Mouse (Mus musculus) stomach, postnatal 0 days (tissue): ENCODE data around the gene Creld2.

ENCODE experiments used
- CTCF ChIP-seq: IDR thresholded peaks from 2 replicates; pipeline ENCODE4 v1.5.1; 2016; ENCODE audit warnings: antibody characterized with exemption, low read depth, mild to moderate bottlenecking, moderate library complexity
- EP300 ChIP-seq: optimal IDR thresholded peaks from 2 replicates; pipeline ENCODE3; 2016; ENCODE audit warnings: antibody characterized with exemption

DNA sequence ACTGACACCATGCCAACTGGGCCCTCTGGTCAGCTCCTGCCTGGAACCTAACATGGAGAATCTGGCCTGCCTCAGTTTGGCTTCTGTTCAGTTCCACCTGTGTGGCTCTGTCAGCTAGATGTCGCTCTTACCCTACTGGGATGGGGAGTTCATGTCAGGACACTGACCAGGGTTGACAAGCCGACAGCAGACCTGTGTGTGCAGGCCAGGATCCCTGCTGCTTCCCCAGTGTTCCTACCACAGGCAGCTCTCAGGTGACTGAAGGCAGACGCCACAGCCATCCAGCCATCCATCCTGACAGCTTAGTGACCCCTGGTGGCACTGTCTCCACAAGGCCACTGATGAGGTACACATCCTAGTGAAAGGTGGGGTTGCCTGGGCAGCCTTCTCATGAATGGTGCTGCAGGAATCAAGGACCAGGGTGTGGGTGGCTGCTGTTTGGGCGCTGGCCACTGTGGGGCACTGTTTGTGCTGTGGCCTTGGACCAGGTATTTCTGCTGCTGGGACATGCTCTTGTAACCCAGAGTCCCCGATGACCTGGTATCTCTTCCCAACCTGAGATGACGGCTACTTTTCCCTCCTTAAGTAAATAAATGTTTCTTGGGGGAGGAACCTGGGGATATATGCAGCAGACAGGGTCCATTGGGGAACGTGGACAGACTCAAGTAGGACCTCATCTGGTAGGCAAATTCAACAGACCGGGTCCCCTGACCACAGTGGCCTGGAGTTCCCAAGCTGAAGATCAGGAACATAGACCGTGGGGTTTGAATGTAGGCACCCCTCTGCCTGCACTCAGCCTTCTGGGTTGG is 8.7 kb downstream of the Creld2 start:
- peak; percentile 66 for TF ChIP-seq CTCF
- TF ChIP-seq EP300: no peak
